Mouse (Mus musculus) intestine, postnatal 0 days (tissue): ENCODE data around the gene Rtn4r. TPM values are rescaled to one million over a fixed set of nuclear protein-coding genes. Genes with fewer than 3 reads are reported as not detected.

Experiments
- ATAC-seq: fragments of 200-750 bp; cut with Nextera tagmentation; 2 replicates; pipeline ENCODE4 v1.8.0; 2017; ENCODE audit warnings: mild to moderate bottlenecking, moderate TSS enrichment, moderate library complexity
- H3K27ac ChIP-seq: fragments of 300-500 bp; sonication (generic); 2 replicates; pipeline ENCODE4 v1.5.1; 2014; ENCODE audit warnings: mild to moderate bottlenecking, low read depth, low read length, moderate library complexity
- H3K27me3 ChIP-seq: fragments of 300-500 bp; sonication (generic); replicated peaks from 2 replicates; pipeline ENCODE4 v1.6.1; 2014; ENCODE audit warnings: low read length, mixed read lengths; ENCODE audit not compliant: control insufficient read depth, insufficient read depth
- H3K36me3 ChIP-seq: fragments of 300-500 bp; sonication (generic); 2 replicates; pipeline ENCODE4 v1.6.1; 2014; ENCODE audit warnings: mild to moderate bottlenecking, moderate library complexity; ENCODE audit not compliant: control insufficient read depth, insufficient read depth
- H3K4me1 ChIP-seq: fragments of 300-500 bp; sonication (generic); replicated peaks from 2 replicates; pipeline ENCODE4 v1.6.1; 2014; ENCODE audit warnings: antibody characterized with exemption, low read length, mixed read lengths; ENCODE audit not compliant: control insufficient read depth, insufficient read depth
- H3K4me2 ChIP-seq: fragments of 300-500 bp; sonication (generic); replicated peaks from 2 replicates; pipeline ENCODE4 v1.6.1; 2014; ENCODE audit warnings: low read depth, mild to moderate bottlenecking, moderate library complexity
- H3K4me3 ChIP-seq: fragments of 300-500 bp; sonication (generic); 2 replicates; pipeline ENCODE4 v1.5.1; 2014; ENCODE audit warnings: low read depth, low read length
- H3K9ac ChIP-seq: fragments of 300-500 bp; sonication (generic); 2 replicates; pipeline ENCODE4 v1.6.1; 2014; ENCODE audit warnings: mild to moderate bottlenecking, low read depth, low read length
- H3K9me3 ChIP-seq: fragments of 300-500 bp; sonication (generic); 2 replicates; pipeline ENCODE4 v1.6.1; 2016; ENCODE audit warnings: mixed run types; ENCODE audit not compliant: control insufficient read depth
- CTCF ChIP-seq: sonication (generic); IDR thresholded peaks from 2 replicates; pipeline ENCODE4 v1.5.1; 2016; ENCODE audit warnings: low read depth, mild to moderate bottlenecking, control low read depth, antibody characterized with exemption, moderate library complexity
- WGBS: fragments of 180-500 bp; shearing (Covaris S2); extraction: QIAGEN DNeasy Blood & Tissue Kit; methylation state at CpG from one replicate; pipeline ENCODE4 v1.1.7; 2014; 5-methylcytosine and 5-hydroxymethylcytosine counted together
- polyA plus RNA-seq: library from polyadenylated mRNA; unstranded; fragments of >200 nt; fragmentation: Nextera tagmentation; extraction: Ambion mirVana; gene quantifications from 2 replicates; pipeline ENCODE4 v1.2.1, GENCODE M21; 2015

Gene Rtn4r
- 1.6 and 1.9 TPM in 2 replicates for polyA plus RNA-seq

DNA sequence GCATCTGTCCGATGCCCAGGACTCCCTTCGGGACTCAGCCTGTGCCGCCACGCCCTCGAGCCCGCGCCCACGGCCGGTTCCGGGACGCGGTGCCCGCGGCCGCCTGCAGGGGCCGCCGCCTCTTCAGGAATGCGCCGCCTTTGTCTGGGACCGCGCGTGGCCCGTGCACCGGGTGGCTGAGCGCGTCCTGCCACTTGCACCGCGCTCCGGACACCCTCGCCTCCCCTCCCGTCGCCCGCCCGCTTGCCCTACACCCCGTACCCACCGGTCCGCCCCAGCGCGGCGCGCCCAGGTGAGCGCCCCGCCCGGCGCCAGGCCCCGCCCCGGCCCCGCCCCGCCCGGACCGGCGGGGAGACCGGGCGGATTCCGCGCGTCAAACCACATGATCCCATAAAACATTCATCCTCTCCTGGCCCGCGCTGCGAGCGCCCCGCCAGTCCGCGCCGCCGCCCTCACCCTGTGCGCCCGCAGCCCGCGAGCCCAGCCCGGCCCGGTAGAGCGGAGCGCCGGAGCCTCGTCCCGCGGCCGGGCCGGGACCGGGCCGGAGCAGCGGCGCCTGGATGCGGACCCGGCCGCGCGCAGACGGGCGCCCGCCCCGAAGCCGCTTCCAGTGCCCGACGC is at the start of gene Rtn4r:
Gene Rtn4r (plus strand): TSS at position 402 of the 621 bp plus-strand sequence.
- Histone ChIP-seq H3K27me3 (peaks cover 12% of the 10 kb centered on the region), H3K9me3 (no peaks in the 10 kb centered on the region), H3K4me2 (peak within 1 kb of the TSS; percentile 99), H3K4me3 (peak within 1 kb of the TSS; percentile 64), H3K4me1 (no peaks in the 10 kb centered on the region), H3K36me3 (no peaks in the 10 kb centered on the region), H3K9ac (peak within 1 kb of the TSS; percentile 32), H3K27ac (0 out of 2 replicates have a peak within 1 kb of the TSS, but pooled peaks have one; percentile 50)
- peak; percentile 79 for ATAC-seq
- TF ChIP-seq CTCF = peak; percentile 81
- WGBS = under 1% methylated on average over 75 of the region's 96 CpGs

DNA sequence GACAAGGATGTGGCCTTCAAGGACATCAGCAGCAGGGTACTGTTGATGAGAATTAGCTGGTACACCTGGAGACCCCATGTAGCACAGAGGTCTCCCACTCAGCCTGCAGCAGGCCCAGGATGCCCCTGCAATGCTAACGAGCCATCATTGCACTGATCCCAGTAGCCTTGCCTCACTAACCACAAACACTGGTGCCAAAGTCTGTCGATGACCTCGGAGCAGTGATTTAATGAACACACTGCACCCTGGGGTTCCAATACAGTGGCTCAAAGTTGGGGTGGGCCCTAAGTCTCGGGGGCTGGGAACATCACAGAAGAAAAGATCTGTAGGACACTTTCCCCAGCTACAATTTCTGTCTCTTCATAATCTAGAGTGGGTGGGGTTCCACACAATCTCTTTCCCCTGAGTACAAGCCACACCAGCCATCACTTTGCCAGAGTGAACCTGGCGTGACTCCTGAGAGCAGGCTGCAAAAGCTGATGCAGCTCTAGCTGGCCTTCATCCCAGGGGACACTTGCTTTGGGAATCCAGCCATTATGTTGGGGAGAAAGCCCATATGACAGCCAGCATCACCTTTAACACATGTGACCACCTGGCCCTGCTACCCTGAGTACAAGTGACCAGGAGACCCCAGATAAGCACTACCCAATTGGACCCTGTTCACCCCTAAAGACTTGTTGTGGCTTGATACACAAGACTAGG is 49.0 kb upstream of the Rtn4r start:
- Histone ChIP-seq H3K4me2 (no peak overlapping the region), H3K27me3 (no peaks in the 10 kb centered on the region), H3K36me3 (peaks cover 18% of the 10 kb centered on the region; the same call in 1 of the 2 replicates), H3K9ac (no peak overlapping the region), H3K4me3 (no peak overlapping the region), H3K27ac (no peak overlapping the region), H3K9me3 (no peaks in the 10 kb centered on the region), H3K4me1 (peaks cover 23% of the 10 kb centered on the region)
- 87% methylated on average over 5 of the region's 5 CpGs for WGBS
- no peak for TF ChIP-seq CTCF
- no peak for ATAC-seq

DNA sequence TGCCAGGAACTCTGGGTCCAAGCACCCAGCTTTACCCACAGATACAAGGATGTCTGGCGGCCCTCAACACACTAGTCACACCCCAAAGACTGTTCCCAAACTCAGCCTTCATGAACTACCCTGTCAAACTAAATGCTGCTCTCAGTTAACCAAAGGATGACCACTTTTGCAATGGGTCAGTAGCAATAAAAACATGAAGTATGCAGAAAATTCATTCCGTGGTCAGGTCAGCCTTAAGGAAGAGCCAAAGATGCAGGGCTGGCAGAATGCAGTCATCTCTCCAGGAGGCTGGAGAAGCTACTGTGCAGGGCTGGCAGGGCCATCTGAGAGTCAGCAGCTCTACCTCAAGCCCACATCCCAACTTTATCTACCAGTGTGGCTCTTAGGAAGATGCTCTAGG is 48.1 kb upstream of the Rtn4r start:
- no peak for TF ChIP-seq CTCF
- Histone ChIP-seq H3K4me3 (no peak overlapping the region), H3K9me3 (no peaks in the 10 kb centered on the region), H3K27ac (no peak overlapping the region), H3K4me1 (peaks cover 19% of the 10 kb centered on the region), H3K9ac (no peak overlapping the region), H3K27me3 (no peaks in the 10 kb centered on the region), H3K36me3 (peaks cover 18% of the 10 kb centered on the region; the same call in 1 of the 2 replicates), H3K4me2 (no peak overlapping the region)
- WGBS = 92% methylated on average over 2 of the region's 2 CpGs
- ATAC-seq = no peak

DNA sequence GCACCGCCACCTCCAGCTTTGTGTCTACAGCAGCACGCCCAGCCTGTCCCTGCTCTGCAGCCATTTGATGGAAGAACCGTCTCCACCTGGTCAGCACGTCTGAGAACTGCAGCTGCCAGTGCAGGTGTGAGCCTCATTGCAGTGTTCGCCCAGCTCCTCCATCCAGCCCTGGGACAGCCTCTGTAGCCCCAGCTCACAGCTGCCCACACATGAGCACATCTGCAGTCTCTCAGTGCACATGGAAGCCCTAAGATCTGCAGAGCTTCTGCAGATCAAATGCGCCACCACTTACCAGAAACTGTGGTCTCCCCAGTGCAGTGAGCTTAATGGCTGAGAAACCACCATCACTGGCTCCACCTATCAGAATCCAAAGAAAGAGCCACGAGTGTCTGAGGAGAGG is 47.3 kb upstream of the Rtn4r start:
- ATAC-seq = no peak
- Histone ChIP-seq H3K27ac (no peak overlapping the region), H3K9me3 (no peaks in the 10 kb centered on the region), H3K27me3 (no peaks in the 10 kb centered on the region), H3K4me2 (no peak overlapping the region), H3K4me1 (peaks cover 16% of the 10 kb centered on the region), H3K4me3 (no peak overlapping the region), H3K9ac (no peak overlapping the region), H3K36me3 (peaks cover 18% of the 10 kb centered on the region; the same call in 1 of the 2 replicates)
- WGBS = 82% methylated on average over 7 of the region's 7 CpGs
- TF ChIP-seq CTCF = no peak

DNA sequence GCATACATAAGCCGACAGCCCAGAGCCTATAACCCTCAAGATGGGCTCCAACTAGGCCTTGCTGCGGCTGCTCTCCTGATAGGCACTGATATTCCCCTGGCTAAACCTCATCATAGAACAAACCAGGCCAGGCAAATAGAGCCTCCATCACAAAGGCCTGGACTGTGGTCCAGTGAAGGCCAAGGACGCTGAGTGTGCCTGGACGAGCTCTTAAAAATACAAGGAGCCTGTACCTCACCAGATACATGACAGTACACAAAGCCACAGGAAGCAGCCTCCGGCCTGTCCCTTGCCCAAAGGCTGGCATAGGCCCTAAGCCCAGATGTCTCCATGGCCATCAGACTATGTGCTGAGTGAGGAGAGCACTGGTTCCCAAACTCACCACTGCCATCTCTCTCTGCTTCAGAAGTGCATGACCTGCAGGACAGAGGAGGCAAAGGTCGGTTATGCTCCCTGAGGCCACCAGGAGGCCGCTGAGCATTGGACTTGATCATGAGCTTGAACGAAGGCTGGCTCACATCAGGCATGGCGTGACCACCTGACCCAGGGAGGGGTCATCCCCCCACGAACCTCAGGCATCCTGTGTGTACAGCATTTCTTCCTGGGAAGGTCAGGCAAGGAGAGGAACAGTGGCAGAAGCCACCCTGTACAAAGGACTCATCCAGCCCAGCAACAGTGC is 46.2 kb upstream of the Rtn4r start:
- Histone ChIP-seq H3K36me3 (peaks cover 15% of the 10 kb centered on the region; the same call in 1 of the 2 replicates), H3K9ac (no peak overlapping the region), H3K4me2 (no peak overlapping the region), H3K4me3 (no peak overlapping the region), H3K27me3 (no peaks in the 10 kb centered on the region), H3K4me1 (peaks cover 11% of the 10 kb centered on the region), H3K27ac (peak overlapping the region; percentile 73), H3K9me3 (no peaks in the 10 kb centered on the region)
- peak; percentile 66 for TF ChIP-seq CTCF
- 77% methylated on average over 10 of the region's 10 CpGs for WGBS
- no peak for ATAC-seq

DNA sequence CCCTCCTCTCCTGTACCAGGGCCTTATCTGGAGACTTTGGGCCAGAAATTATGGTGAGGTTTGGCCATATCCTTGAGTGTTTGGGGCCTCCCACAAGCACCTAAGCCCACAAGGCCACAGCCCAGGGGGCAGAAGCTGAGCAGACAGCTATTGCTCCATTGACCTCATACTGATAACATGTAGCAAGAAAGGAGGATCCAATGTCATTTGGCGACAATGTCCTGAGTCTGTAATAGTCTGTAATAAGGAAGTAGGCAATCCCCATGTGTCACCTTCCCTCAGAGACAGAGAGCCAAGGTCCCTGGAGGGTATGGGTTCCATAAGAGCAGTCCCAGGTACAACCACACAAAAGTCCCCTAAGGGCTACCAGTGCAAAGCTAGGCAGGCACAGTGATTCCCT is 45.2 kb upstream of the Rtn4r start:
- Histone ChIP-seq H3K4me1 (peaks cover 4% of the 10 kb centered on the region), H3K9me3 (no peaks in the 10 kb centered on the region), H3K36me3 (peaks cover 11% of the 10 kb centered on the region; the same call in 1 of the 2 replicates), H3K27me3 (no peaks in the 10 kb centered on the region), H3K27ac (peak overlapping the region; percentile 73), H3K4me2 (no peak overlapping the region), H3K4me3 (no peak overlapping the region), H3K9ac (no peak overlapping the region)
- ATAC-seq = peak; percentile 80
- 32% methylated on average over 1 of the region's 1 CpGs for WGBS
- TF ChIP-seq CTCF = no peak
